Mouse (Mus musculus): ENCODE measurements around the gene Iqcm. TPM values are rescaled to one million over a fixed set of nuclear protein-coding genes. Genes with fewer than 3 reads are reported as not detected.
"Not testable (repeated sequence)": the region's sequence is repeated elsewhere in the genome, so short reads cannot be mapped to it uniquely, and the experiment has no call there.

Iqcm gene
- under 1 TPM in 1 of 2 experiments, not detected in 1; 0.14 TPM for total RNA-seq (2021)
- long read RNA-seq, experiment 1, result 0 reads
- long read RNA-seq, experiment 2, result 0 reads

- DNase-seq (ENCODE audit: low spot score), result no peak
These were observed at the start of gene Iqcm for GRCm38 (mm10) chr8:75448394-75448793. TSS of gene Iqcm (plus strand) at chr8:75448694.

GRCm38 (mm10) chr8:75406489-75406888 lies 42.0 kb upstream of the Iqcm start, which contains the start of gene Gm10358:
TSS of gene Gm10358 (minus strand) at chr8:75406589.
- DNase-seq (ENCODE audit: low spot score), result no peak

GRCm38 (mm10) chr8:75415696-75416095 lies 32.8 kb upstream of the Iqcm start:
- not testable (repeated sequence) for DNase-seq (ENCODE audit: low spot score)

GRCm38 (mm10) chr8:75476756-75477155 lies 28.3 kb downstream of the Iqcm start:
- DNase-seq (ENCODE audit: low spot score), result no peak

- no peak for DNase-seq (ENCODE audit: low spot score)
These were observed 40.7 kb downstream of the Iqcm start for GRCm38 (mm10) chr8:75489035-75489678.

GRCm38 (mm10) chr8:75509299-75509698 lies 60.8 kb downstream of the Iqcm start:
- no peak for DNase-seq (ENCODE audit: low spot score)

GRCm38 (mm10) chr8:75513786-75514185 lies 65.3 kb downstream of the Iqcm start:
- DNase-seq (ENCODE audit: low spot score), result no peak

GRCm38 (mm10) chr8:75549284-75549683 lies 100.8 kb downstream of the Iqcm start:
- no peak for DNase-seq (ENCODE audit: low spot score)

- DNase-seq (ENCODE audit: low spot score), result no peak
These were observed 147.8 kb downstream of the Iqcm start for GRCm38 (mm10) chr8:75596281-75596680.

- DNase-seq (ENCODE audit: low spot score), result no peak
These were observed 194.5 kb downstream of the Iqcm start for GRCm38 (mm10) chr8:75642958-75643357.

- no peak for DNase-seq (ENCODE audit: low spot score)
These were observed 210.8 kb downstream of the Iqcm start for GRCm38 (mm10) chr8:75659287-75659686.

GRCm38 (mm10) chr8:75746561-75746960 lies 298.1 kb downstream of the Iqcm start:
- no peak for DNase-seq (ENCODE audit: low spot score)

- no peak for DNase-seq (ENCODE audit: low spot score)
These were observed 307.1 kb downstream of the Iqcm start for GRCm38 (mm10) chr8:75755596-75755995.

GRCm38 (mm10) chr8:75828468-75829132 lies 380.1 kb downstream of the Iqcm start:
- no peak for DNase-seq (ENCODE audit: low spot score)

- DNase-seq (ENCODE audit: low spot score), result no peak
These were observed 386.8 kb downstream of the Iqcm start for GRCm38 (mm10) chr8:75835245-75835644.

- DNase-seq (ENCODE audit: low spot score), result no peak
These were observed 469.3 kb downstream of the Iqcm start for GRCm38 (mm10) chr8:75917603-75918344.

- no peak for DNase-seq (ENCODE audit: low spot score)
These were observed 500.7 kb downstream of the Iqcm start for GRCm38 (mm10) chr8:75949166-75949565.

- DNase-seq (ENCODE audit: low spot score), result no peak
These were observed 507.5 kb downstream of the Iqcm start for GRCm38 (mm10) chr8:75956016-75956415.

GRCm38 (mm10) chr8:76018501-76018900 lies 570.0 kb downstream of the Iqcm start:
- no peak for DNase-seq (ENCODE audit: low spot score)
